Mouse (Mus musculus) liver, embryonic 14.5 days (tissue): Measurements from ENCODE around the gene Ppm1a.

Source experiments
- CTCF ChIP-seq: IDR thresholded peaks from 2 replicates; pipeline ENCODE4 v1.5.1; 2016; ENCODE audit warnings: antibody characterized with exemption, low read depth, control low read depth
- EP300 ChIP-seq: IDR thresholded peaks from 2 replicates; pipeline ENCODE4 v1.6.1; 2016; ENCODE audit warnings: antibody characterized with exemption, low read depth

DNA sequence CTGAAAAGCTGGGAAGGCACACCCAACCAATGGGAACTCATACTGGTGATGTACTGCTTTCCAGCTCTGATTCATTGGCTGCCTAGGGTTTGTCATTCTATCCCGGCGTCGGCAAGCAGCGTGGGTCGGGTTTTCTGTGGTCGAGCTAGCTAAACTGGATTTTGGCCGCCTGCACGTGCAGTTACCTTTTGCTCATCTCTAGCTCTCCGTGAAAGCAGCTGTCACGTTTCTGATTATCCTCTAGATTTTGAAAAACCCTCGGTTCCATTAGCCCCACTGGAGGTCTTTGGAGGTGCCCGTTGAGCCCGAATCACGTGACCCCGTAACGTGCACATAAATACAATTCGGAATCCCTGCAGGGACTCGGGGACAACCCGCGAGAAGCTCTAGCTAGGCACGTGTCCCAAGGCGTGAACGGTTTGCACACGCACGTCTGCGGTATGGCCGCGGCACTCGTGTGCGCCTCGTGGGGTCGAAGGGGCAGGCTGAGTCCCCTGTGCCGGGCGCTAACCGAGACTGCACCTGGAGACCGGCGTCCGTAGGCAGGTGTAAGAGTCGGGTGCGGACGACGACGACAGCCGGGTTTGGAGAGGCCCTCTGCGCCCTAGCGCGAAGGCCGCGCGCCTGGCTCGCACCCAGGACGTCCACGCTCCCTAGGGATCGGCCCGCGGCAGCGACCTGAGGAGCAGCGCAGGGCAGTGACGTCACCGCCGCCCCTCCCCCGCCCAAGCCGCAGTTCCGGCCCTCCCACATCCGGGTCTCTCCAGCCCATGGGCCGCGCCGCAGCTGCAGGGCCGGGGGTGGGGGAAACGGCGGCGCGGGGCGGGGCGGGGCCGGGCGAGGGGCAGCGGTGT lies 3.3 kb downstream of the Ppm1a start:
- TF ChIP-seq CTCF = no peak
- TF ChIP-seq EP300 = no peak
